Mouse (Mus musculus): ENCODE data around the gene Ddx49. TPM values are rescaled to one million over a fixed set of nuclear protein-coding genes. Genes with fewer than 3 reads are reported as not detected.

Ddx49 gene
- total and polyA plus RNA-seq, 3 experiments, result 64.9 to 98.4 (median 77.3) TPM

DNA sequence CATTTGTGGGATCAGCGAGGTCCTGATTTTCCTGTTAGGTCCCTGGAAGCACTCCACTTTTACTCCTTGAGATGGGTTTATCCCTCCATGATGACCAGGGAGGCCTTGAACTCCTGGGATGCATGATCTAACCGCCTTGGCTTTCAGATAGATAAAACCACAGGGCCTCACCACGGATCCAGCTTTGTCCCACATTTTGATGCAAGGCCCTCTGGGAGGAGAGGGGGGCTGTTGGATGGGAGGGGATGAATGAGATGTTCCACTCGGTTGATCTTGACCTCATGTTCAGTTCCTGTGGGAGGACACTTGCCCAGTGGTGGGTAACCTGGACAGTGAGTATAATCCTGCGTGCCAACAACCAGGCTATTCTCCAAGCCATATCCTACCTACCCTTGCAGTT is 17.9 kb downstream of the Ddx49 start:
- no peak overlapping the region for H3K4me3 ChIP-seq (replicated peaks in 1 of 3; ENCODE audit: low read depth in 2 of 3, low read length in 2 of 3, poor library complexity in 1 of 3)
- H3K9me3 ChIP-seq (replicated peaks; ENCODE audit: low read length), result peaks cover 3% of the 10 kb centered on the region
- H3K36me3 ChIP-seq (replicated peaks in 1 of 2; ENCODE audit: control insufficient read depth in 1 of 2, insufficient read depth in 1 of 2, low read length in 1 of 2), result peaks cover 14 to 40% of the 10 kb centered on the region in 2 experiments
- TF ChIP-seq ZKSCAN1 (IDR thresholded peaks at IDR 0.05; ENCODE audit: borderline replicate concordance, low read depth, low read length) (no peak), IRF4 (IDR thresholded peaks at IDR 0.05; ENCODE audit: low read depth, low read length) (no peak), POLR2AphosphoS2 (IDR thresholded peaks at IDR 0.05; ENCODE audit: low read depth, low read length) (no peak)
- H3K79me2 ChIP-seq (replicated peaks; ENCODE audit: control insufficient read depth, extremely low read depth, insufficient read depth, poor library complexity, severe bottlenecking), result no peaks in the 10 kb centered on the region
- H3K27ac ChIP-seq (ENCODE audit: insufficient read depth, low read depth), result no peak overlapping the region
- in situ Hi-C loops (cut with MboI; ENCODE audit: low pct_ligation_motif_present, low pct_unique_long_range_greater_than_20kb, low sequenced_read_pairs) (no loop called here), dilution Hi-C loops (cut with MboI; ENCODE audit: extremely low pct_ligation_motif_present, extremely low pct_unique_long_range_greater_than_20kb, low sequenced_read_pairs) (no loop called here)
- H3K27me3 ChIP-seq (replicated peaks), result no peaks in the 10 kb centered on the region
- H3K4me1 ChIP-seq (ENCODE audit: control insufficient read depth in 1 of 2, insufficient read depth in 2 of 2), result peaks cover 5 to 14% of the 10 kb centered on the region in 2 experiments
- DNase-seq (ENCODE audit: extremely low read depth), result no peak
- no peak overlapping the region for H3K4me2 ChIP-seq (ENCODE audit: insufficient read depth, low read depth, poor library complexity, severe bottlenecking)
- no peak overlapping the region for H3K9ac ChIP-seq (ENCODE audit: insufficient read depth, low read depth)

DNA sequence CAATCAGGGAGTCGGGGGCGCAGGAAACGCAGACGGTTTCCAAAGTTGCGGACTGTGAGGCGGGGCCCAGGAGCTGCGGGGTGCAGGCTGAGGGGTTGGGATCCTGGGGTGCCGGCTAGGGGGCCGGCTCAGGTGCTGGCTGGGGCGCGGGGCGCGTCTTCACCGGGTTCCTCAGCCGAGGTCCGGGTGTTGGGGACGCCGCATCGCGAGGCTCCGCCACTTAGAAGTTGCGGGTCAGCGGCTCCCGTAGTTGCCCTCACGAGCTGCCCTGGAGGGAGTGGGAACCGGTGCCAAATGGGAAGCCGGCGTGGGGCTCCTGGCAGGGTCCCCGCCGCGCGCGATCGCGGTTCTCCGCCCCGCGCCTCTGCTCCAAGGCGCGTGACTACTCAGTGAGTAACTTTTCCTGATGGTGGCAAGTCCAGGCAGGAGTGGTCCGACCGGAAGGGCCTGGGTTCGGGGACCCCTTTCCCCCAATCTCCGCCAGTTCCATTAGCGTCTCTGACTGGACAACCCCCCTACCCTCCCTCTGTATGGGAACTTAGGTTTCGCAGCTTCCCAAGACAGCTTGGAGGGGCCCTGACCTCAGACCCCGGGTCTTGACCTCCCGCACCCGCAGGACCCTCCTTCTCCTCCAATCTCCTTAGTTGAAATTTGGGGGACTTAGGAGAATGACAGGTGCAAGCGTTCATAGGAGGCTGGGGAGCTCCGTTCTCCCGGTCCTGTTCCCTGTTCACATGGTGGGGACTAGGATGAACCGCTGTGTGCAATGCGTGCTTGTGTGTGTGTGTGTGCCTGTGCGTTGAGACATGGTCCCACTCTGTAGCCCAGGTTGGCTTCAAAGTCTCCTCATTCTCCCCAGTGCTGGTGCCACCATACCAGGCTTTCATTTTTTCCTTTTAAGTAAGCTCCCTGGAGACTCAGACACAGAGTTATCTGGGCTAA is 18.9 kb downstream of the Ddx49 start:
- dilution Hi-C loops (cut with MboI; ENCODE audit: extremely low pct_ligation_motif_present, extremely low pct_unique_long_range_greater_than_20kb, low sequenced_read_pairs), result no loop called here
- in situ Hi-C loops (cut with MboI; ENCODE audit: low pct_ligation_motif_present, low pct_unique_long_range_greater_than_20kb, low sequenced_read_pairs), result no loop called here

DNA sequence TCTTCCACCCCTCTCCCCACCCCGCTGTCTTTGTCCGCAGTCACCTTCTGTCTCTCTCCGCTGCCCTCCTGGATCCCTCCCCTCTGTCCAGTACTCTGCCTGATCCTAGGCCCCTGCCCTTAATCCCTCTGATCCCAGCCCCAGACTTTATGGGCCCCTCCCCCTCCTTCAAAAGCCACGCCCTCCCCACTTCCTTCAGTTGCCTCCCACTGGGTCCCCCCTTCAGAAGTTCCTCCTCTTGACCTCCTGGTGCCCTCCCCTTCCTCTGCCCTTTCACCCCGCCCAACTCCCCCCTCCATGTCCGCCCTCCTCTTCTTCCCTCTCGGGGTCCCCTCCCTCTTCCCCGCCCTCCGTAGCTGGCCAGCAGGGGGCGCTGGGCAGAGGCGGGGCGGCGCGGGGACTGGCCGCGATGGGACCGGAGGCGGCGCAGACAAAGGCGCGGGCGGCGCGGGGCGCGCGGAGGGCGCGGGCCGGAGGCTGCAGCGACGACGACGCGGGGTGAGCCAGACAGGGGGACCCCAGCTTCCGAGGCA is 19.6 kb downstream of the Ddx49 start, which contains the start of gene Homer3:
TSS of gene Homer3 (plus strand) at position 225 of the 533 bp plus-strand sequence.
- peak within 1 kb of the TSS; percentile 74 to 96 (median 88) for H3K4me3 ChIP-seq (replicated peaks in 1 of 3; ENCODE audit: low read depth in 2 of 3, low read length in 2 of 3, poor library complexity in 1 of 3)
- H3K4me2 ChIP-seq (ENCODE audit: insufficient read depth, low read depth, poor library complexity, severe bottlenecking), result peak within 1 kb of the TSS; percentile 48
- dilution Hi-C loops (cut with MboI; ENCODE audit: extremely low pct_ligation_motif_present, extremely low pct_unique_long_range_greater_than_20kb, low sequenced_read_pairs), result no loop called here
- H3K36me3 ChIP-seq (replicated peaks in 1 of 2; ENCODE audit: control insufficient read depth in 1 of 2, insufficient read depth in 1 of 2, low read length in 1 of 2), result peaks cover 13 to 31% of the 10 kb centered on the region in 2 experiments
- H3K9ac ChIP-seq (ENCODE audit: insufficient read depth, low read depth), result peak within 1 kb of the TSS; percentile 92
- no peaks in the 10 kb centered on the region for H3K79me2 ChIP-seq (replicated peaks; ENCODE audit: control insufficient read depth, extremely low read depth, insufficient read depth, poor library complexity, severe bottlenecking)
- H3K4me1 ChIP-seq (ENCODE audit: control insufficient read depth in 1 of 2, insufficient read depth in 2 of 2), result peaks cover 8 to 20% of the 10 kb centered on the region in 2 experiments
- peaks cover 3% of the 10 kb centered on the region for H3K9me3 ChIP-seq (replicated peaks; ENCODE audit: low read length)
- peak; percentile 94 for DNase-seq (ENCODE audit: extremely low read depth)
- in situ Hi-C loops (cut with MboI; ENCODE audit: low pct_ligation_motif_present, low pct_unique_long_range_greater_than_20kb, low sequenced_read_pairs), result no loop called here
- no peaks in the 10 kb centered on the region for H3K27me3 ChIP-seq (replicated peaks)
- H3K27ac ChIP-seq (ENCODE audit: insufficient read depth, low read depth), result no peak within 1 kb of the TSS
- TF ChIP-seq MAZ (IDR thresholded peaks at IDR 0.05; ENCODE audit: low read depth, low read length) (peak; percentile 99), PAX5 (IDR thresholded peaks at IDR 0.05; ENCODE audit: low read length) (no peak), ZC3H11A (IDR thresholded peaks at IDR 0.05; ENCODE audit: low read depth, low read length) (no peak), CTCF (conservative IDR thresholded peaks at IDR 0.05 in 1 of 2, IDR thresholded peaks at IDR 0.05 in 1 of 2; ENCODE audit: low read depth in 2 of 2, low read length in 2 of 2) (peak in 1 of 2 experiments; percentile 81; a peak in 2 of 4 replicates), KAT2A (IDR thresholded peaks at IDR 0.05; ENCODE audit: insufficient replicate concordance, low read length) (peak; percentile 54; the same call in 1 of the 2 replicates), JUN (IDR thresholded peaks at IDR 0.05; ENCODE audit: insufficient read depth, low read depth, low read length) (no peak), USF1 (IDR thresholded peaks at IDR 0.05; ENCODE audit: low read depth, low read length) (no peak), MAFK (IDR thresholded peaks at IDR 0.05; ENCODE audit: insufficient replicate concordance, low read length) (no peak), TBP (conservative IDR thresholded peaks at IDR 0.05; ENCODE audit: low read depth, low read length) (no peak), MAX (IDR thresholded peaks at IDR 0.05; ENCODE audit: low read length) (no peak), EP300 (IDR thresholded peaks at IDR 0.05; ENCODE audit: low read length) (no peak), ZKSCAN1 (IDR thresholded peaks at IDR 0.05; ENCODE audit: borderline replicate concordance, low read depth, low read length) (no peak), IRF4 (IDR thresholded peaks at IDR 0.05; ENCODE audit: low read depth, low read length) (peak; percentile 49; the same call in 1 of the 2 replicates), USF2 (conservative IDR thresholded peaks at IDR 0.05; ENCODE audit: low read depth, low read length) (no peak), ELF1 (IDR thresholded peaks at IDR 0.05; ENCODE audit: low read depth, low read length) (peak; percentile 80), MXI1 (IDR thresholded peaks at IDR 0.05; ENCODE audit: low read depth, low read length) (no peak), BHLHE40 (IDR thresholded peaks at IDR 0.05; ENCODE audit: low read depth, low read length) (no peak), POLR2AphosphoS2 (IDR thresholded peaks at IDR 0.05; ENCODE audit: low read depth, low read length) (no peak), RAD21 (IDR thresholded peaks at IDR 0.05; ENCODE audit: low read depth, low read length) (no peak; the same call in 1 of the 2 replicates), SIN3A (IDR thresholded peaks at IDR 0.05; ENCODE audit: low read length) (peak; percentile 19), NELFE (IDR thresholded peaks at IDR 0.05; ENCODE audit: low read depth, low read length) (peak; percentile 37; the same call in 1 of the 2 replicates), E2F4 (IDR thresholded peaks at IDR 0.05; ENCODE audit: insufficient replicate concordance, low read depth, low read length) (no peak)

More for the DNA sequence above, 18.9 kb downstream of the Ddx49 start:
- H3K27me3 ChIP-seq (replicated peaks), result no peaks in the 10 kb centered on the region
- H3K4me3 ChIP-seq (replicated peaks in 1 of 3; ENCODE audit: low read depth in 2 of 3, low read length in 2 of 3, poor library complexity in 1 of 3), result peak overlapping the region; percentile 74 to 96 (median 88)
- no peak overlapping the region for H3K27ac ChIP-seq (ENCODE audit: insufficient read depth, low read depth)
- peak overlapping the region; percentile 45 for H3K4me2 ChIP-seq (ENCODE audit: insufficient read depth, low read depth, poor library complexity, severe bottlenecking)
- peaks cover 3% of the 10 kb centered on the region for H3K9me3 ChIP-seq (replicated peaks; ENCODE audit: low read length)
- TF ChIP-seq GABPA (IDR thresholded peaks at IDR 0.05; ENCODE audit: insufficient replicate concordance, low read depth, low read length), result no peak
- H3K36me3 ChIP-seq (replicated peaks in 1 of 2; ENCODE audit: control insufficient read depth in 1 of 2, insufficient read depth in 1 of 2, low read length in 1 of 2), result peaks cover 13 to 32% of the 10 kb centered on the region in 2 experiments
- peaks cover 5 to 15% of the 10 kb centered on the region in 2 experiments for H3K4me1 ChIP-seq (ENCODE audit: control insufficient read depth in 1 of 2, insufficient read depth in 2 of 2)
- peak overlapping the region; percentile 92 for H3K9ac ChIP-seq (ENCODE audit: insufficient read depth, low read depth)
- DNase-seq (ENCODE audit: extremely low read depth), result no peak
- no peaks in the 10 kb centered on the region for H3K79me2 ChIP-seq (replicated peaks; ENCODE audit: control insufficient read depth, extremely low read depth, insufficient read depth, poor library complexity, severe bottlenecking)
